Mouse (Mus musculus) urinary bladder, postnatal 10 days (tissue): ENCODE data around the gene Tmem62.
"Not testable (repeated sequence)": the region's sequence is repeated elsewhere in the genome, so short reads cannot be mapped to it uniquely, and the experiment has no call there.

Experiments used
- DNase-seq: peaks from one replicate; pipeline ENCODE4 v3.0.0; 2022; ENCODE audit warnings: low spot score

Gene Tmem62

DNA sequence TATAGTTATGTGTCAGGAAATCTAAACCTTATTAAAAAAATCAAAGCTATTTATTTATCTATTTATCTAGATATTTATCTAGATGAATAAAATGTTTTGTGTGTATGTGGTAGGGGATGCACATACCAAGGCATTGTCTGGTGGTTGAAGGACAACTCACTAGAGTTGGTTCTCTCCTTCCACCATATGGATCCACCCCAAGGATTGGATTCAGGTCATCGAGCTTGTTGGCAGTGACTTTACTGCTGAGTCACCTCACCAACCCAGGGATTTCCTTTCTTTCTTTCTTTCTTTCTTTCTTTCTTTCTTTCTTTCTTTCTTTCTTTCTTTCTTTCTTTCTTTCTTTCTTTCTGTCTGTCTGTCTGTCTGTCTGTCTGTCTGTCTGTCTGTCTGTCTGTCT is 19.8 kb downstream of the Tmem62 start:
- not testable (repeated sequence) for DNase-seq

DNA sequence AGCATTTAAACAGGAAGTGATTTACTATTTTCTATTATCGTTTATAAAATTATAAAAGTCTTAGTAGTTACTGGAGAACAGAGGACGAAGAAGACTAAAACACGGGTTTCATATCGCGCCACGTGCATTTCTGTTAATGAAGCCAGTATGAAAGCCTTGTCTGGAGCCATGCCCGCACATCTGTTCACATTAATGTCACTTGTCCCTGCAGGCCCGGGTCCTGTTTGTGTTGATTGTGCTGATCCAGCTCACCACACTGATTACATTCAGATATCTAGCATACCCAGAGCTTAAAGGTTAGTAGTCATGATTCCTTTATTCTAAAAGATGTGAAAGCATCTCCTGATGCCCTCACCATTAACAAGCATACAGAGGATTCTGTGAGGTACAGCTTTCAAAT is 22.0 kb downstream of the Tmem62 start:
- DNase-seq = no peak

DNA sequence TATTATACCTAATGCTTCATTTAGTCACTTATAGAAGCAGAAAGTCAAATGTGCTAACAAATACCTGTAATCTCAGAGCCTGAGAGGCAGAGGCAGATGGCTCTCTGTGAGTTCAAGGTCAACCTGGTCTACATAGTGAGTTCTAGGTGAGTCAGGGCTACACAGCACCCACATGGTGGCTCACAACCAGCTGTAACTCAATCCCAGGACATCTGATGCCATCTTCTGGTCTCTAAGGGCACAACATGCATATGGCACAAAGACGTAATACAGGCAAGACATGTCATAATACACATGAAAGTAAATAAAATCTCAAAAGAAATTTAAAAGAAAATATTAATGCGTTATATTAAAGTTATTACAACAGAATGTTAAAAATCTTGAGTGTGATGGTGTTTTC is 26.8 kb downstream of the Tmem62 start:
- DNase-seq = no peak

DNA sequence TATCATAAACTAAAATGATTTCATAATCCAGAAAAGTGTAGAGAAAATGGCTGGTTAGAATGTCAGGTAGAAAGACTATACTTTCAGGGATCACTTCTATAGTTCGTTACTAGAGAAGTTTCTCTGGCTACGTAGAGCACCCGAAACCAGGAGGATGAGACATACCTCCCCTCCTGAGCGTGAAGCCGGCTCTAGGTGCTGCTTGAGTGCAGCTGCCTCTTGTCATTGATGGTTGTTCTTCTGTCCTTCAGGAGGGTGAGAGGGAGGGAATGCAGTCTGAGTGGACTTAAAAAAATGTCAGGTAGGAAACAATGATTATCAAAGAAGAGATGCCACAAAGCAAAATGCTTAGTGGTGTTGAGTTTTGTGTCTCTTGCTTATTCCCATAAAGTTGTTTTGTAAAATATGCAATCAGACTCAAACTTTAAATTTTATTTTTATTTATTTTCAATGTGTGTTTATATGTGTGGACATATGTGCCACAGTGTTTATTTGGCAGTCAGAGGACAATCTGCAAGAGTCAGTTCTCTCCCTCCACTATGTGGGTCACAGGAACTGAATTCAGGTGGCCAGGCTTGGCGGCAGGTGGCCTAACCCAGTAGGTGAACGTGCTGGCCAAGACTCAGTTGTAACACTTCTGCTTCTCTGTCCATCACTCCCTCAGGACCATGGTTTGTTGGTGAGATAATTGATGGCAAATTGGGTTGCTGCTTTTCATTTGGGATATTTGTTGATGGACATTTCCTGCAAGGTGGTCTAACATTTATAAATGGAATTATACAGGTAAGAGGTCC is 27.4 kb downstream of the Tmem62 start:
- no peak for DNase-seq

DNA sequence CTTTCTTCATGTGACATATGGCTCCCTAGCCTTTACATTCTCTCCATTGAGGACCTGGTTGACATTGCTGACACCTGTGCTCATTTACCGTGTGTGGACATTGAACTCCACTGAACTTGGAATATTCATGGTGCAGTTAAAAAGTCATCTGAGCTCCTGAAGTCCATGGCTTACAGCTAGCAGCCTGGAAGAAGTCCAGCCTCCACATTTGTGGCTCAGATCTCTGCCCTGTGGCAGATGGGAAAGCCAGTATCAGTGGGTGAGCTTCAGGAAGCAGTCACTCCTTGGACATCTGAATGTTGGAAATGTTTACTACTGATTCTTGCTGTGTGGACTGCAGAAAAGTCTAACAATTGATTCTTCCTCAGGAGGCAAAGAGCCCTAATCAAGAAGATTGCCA is 30.2 kb downstream of the Tmem62 start:
- DNase-seq = no peak

DNA sequence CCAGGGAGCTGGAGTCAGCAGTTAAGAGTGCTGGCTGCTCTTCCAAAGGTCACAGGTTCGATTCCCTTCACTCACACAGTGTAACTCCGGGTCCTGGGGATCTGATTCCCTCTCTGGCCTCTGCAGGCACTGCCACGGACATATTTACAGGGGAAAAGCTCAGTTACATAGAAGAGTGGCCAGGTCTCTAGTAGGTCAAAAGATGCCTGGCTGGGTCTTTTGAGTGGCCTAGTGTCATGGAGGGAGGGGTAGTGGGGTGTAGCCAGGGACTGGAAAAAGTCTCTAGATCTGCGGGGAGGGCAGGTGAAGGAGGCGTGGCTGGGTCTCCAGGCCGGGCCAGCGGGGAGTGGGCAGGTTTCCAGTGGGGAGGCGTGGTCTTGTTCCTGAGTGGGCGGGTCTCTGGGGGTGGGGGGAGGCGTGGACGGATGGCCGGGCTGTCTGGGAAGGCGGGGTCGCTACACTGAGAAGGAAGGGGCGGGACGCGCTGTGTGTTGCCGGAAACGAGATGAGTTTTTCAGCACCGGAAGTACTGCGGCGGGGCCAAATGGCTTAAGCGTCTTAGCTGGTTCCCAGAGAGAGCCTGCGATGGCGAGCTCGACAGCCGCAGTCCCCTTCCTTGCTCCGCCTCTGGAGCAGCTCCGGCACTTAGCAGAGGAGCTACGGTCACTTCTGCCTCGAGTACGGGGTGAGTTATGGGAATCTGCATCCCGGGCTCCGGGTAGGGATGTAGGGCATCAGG is 31.3 kb downstream of the Tmem62 start, which contains the start of gene Ccndbp1:
Gene Ccndbp1 (plus strand): TSS at position 479 of the 739 bp plus-strand sequence.
- peak; percentile 68 for DNase-seq

DNA sequence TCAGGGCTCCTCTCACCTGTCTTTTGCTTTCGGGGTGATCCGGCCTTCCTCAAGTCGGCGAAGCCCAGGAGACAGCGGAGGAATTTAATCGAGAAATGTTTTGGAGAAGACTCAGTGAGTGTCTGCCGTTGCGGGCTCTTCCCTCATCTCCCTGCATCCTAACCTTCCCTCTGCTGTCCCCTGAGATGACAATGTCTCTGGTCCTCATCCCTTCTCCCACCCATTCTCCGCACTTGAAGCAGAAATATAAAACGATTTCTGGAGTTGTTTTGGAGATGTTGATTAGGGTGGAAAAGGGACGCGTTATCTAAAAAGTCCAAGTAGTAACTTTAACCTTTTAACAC is 31.8 kb downstream of the Tmem62 start:
- DNase-seq = no peak

DNA sequence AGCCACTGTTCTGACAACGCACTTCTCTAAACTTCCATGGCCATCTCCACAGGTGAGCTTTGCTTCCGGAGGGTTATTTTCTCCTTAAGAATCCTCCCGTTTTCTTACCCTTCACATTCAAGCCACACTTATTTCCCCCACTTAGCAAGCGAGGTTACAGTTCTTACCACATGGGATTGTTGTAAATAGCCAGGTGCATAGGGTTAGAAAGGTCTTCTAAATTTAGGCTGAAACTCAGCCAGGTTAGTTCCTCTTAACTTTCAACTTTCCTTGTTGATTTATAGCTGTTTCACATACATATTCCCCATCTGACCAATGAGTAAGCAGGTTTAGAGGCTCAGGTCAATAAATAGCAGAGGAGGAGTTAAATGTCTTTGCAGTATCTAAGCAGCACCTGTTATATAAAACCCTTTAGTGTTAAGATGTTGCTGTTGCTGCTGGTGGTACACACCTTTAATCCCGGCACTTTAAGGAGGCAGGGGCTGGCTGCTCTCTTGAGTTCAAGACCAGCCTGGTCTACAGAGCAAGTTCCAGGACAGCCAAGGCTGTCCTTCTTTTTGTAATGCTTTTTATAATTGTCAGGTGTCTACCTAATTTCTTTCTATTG is 32.4 kb downstream of the Tmem62 start:
- DNase-seq = no peak

DNA sequence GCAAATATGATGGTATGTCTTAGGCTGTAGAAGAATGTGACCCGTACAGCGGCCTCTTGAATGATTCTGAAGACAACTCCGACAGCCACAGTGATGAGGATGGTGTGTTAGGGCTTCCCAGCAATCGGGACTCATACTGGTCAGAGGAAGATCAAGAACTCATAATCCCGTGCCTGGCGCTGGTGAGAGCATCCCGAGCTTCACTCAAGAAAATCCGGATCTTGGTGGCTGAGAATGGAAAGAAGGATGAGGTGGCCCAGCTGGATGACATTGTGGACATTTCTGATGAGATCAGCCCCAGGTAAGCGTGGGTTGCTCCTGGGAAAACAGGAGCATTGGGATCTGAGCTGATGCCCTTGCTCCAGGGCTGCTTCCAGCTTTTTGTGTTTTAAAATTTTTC is 35.9 kb downstream of the Tmem62 start:
- DNase-seq = no peak

DNA sequence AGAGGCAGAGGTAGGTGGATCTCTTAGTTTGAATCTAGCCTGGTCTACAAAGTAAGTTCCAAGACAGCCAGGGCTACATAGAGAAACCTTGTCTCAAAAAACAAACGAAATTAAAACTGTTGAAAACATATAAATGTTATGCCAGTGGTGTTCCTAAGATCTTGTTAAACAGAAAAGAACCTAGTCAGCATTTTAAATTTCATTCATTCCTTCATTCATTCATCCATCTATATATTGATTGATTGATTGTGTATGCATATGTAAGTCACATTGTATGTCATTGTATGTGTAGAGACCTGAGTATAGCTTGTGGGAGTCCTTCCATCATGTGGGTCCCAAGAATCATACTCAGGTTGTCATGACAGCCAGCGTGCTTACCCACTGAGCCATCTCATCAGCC is 38.7 kb downstream of the Tmem62 start:
- no peak for DNase-seq

DNA sequence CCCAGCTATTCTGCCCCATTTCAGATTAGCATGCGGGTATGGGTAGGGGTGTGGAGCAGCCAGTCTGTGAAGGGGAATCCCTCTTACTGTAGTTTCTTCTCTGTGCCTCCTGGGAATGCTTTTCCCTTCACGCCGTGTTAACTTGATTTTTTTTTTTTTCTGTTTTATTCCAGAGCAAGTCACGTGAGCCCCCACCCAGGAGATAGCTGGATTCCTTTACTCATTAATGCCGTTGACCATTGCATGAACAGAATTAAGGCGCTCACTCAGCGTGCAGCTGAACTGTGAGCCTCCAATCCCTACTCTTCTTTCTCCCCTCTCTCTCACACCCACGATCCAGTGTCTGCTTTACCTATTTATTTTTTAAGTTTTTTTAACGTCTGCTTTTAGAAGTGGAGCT is 39.4 kb downstream of the Tmem62 start:
- no peak for DNase-seq

DNA sequence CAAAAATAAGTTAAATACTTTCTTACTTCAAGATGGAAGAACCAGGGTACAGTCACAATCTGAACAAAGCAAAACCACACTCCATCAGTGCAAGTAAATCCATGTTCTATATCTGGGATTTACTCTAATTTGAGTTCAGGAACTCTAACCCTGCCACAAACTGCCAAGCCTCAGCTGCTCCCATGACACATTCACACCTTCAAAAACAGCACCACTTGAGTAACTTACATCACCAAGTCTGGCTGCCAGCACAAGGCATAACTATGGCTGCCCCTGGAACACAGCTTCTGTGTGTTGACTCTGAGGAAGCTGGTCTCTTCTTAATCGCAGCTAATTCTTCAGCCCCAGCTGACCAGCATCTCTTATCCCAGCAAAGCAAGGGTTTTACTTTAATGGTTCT is 40.3 kb downstream of the Tmem62 start:
- no peak for DNase-seq

DNA sequence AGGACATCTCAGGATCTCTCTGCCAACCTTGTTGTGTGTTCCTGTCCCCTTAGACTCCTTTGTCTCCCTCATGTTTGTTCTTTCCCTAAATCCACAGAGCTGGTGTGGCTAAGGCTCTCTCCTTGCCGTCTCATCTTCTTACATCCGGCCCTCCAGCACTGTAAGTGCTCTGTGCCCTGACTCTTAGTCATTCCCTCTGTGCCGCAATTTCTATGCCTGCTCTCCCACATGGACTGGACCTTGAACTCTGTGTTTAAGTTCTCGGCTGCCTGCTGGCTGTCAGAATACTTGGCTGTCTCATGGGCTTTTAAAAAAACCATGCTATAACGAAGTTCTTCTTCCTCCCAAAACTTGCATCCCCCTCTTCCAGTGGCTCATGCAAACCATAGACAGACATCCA is 46.1 kb downstream of the Tmem62 start:
- DNase-seq = no peak

DNA sequence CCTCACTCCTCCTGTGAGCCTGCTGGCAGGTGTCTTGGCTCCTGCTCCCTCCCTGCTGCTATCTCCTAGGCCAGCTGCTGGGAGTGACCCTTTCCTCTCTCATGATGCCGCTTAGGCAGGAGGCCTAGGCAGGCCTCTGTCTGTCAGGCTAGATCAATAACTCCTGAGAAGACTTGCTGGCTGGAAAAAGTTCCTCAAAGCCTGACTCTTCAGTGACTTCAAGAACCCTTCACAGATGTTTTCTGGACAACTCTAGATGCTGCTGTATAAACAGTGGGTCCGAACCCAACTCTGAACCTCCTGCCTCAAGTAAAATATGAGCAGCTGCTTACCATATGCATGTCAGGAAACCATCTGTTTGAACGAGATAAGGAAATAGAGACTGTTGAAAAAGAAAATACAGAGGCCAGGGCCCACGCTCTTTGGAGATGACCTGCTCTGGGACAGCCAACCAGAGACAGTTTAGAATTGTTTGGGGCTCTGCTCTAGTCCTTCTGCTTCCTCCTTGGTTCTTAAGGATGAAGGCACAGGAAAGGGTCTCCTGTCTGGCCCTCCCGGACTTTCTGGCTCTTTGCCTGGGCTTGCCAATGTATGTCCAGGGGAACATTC is 60.0 kb downstream of the Tmem62 start, which contains the start of gene Epb42:
Gene Epb42 (minus strand): TSS at position 340 of the 609 bp plus-strand sequence.
- no peak for DNase-seq

DNA sequence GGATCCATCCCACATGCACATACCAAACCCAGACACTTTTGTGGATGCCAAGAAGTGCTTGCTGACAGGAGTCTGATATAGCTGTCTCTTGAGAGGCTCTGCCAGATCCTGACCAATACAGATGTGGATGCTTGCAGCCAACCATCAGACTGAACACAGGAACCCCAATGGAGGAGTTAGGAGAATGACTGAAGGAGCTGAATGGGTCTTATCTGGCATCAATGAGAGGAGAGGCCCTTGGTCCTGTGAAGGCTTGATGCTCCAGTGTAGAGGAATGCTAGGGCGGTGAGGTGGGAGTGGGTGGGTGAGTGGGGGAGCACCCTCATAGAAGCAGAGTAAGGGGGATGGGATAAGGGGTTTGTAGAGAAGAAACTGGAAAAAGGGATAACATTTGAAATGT is 62.0 kb downstream of the Tmem62 start:
- not testable (repeated sequence) for DNase-seq

DNA sequence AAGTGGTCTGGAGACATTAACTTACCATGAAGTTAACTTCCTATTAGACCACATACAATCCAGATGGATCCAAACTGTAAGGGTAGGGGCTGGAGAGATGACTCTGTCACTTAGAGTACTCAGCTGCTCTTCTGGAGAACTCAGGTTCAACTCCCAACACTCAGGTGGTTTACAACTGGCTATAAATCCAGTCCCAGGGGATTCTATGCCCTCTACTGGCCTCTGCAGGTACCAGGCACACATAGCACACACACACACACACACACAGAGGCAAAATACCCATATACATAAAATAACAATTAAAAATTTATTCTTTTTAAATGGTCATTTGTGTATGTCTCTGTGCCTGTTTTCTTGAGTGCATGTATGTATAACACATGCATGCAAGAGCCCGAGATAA is 62.6 kb downstream of the Tmem62 start:
- no peak for DNase-seq

DNA sequence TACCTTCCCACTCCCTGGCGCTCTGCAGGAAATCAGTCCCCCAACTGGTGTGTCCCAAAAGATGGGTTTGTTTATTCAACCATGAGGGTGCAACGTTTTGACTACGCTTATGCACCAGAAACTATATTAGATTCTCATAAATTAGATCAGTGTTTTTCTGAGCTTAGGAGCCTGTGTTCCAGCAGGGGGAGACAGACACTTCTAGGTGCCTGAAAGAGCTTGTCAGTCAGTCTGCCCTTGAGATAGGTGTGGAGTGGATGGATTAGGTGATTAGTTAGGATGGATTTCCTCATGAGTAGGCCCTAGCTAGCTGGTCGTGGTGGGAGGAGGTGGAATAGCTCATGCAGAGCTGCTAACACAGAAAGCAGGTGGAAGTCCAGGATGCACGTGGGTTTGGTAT is 64.3 kb downstream of the Tmem62 start:
- no peak for DNase-seq

DNA sequence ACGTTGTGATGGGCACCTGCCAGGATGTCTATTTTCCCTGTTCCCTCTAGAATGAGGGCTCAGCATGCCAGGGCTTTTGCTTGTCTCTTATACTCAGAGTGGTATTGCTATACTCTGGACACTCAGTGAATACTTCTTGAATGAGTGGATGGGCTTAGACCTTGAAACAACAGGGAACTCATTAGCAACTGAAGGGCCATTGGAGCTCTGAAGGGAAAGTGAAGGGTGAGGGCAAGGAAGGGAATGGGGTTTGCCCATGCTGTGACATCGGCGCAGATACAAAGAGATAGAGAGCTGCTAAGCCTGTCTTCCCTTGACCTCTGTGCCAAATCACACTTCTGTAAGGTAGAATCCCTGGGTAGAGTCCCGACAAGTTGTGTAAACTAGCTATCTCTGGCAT is 68.8 kb downstream of the Tmem62 start:
- no peak for DNase-seq

DNA sequence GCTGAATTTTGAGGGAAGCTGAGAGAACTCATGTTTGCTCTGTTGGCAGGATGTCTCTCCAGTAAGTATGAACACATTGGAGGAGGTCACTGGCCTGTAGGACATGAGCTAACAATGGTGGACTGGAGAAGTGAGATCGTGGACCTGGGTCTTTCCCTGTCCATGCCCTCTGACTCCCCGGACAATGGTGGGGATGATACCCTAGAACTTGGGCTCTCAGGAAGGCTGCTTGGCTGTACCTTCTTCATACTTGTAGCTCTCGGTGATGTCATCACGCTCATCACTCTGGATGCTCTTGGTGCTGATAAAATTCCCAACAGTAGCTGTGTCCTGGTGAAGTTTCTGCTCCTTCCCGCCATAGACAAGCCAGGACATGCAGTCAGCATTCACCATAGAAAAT is 75.4 kb downstream of the Tmem62 start:
- no peak for DNase-seq

DNA sequence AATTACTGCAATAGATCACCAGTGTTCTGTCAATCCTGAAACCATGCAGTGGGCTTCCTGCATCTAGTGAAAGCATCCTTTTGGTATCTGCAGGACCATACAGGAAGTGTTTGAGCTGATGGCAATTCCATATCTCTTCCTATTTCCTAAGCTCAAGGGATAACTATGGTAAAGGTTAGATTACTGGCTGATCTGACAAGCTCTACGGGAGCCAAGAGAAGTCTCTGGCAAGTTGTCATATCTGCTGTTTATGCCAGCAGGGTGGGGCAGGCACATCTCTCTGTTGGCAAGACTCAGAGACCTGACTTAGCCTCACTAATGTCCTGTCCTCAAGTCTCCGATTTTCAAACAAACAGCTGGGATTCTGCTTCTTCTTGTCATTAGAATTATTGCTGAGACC is 77.2 kb downstream of the Tmem62 start:
- DNase-seq = no peak

DNA sequence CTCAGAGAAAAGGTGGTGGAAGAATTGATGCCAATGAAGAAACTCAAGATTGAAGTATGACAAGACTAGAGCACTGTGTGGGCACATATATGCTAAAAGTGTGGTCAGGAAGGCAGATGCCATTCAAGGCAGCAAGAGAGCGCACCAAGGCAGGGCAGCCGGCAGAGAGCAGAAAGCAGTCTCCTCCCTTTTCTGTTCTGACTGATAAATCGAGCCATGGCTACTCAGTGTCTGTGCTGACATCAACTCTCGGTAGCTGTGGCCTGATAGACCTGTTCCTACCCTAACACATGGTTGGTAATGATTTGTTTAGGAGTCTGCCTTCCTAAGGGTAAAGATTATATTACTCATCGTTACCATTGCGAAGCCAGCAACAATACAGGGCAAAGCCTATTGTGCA is 79.1 kb downstream of the Tmem62 start:
- DNase-seq = no peak
